Mouse (Mus musculus) liver, adult 2 months (tissue): ENCODE data around the gene Pkd1l3. TPM values are rescaled to one million over a fixed set of nuclear protein-coding genes. Genes with fewer than 3 reads are reported as not detected.

Source experiments
- DNase-seq: peaks from one replicate; pipeline ENCODE4 v3.0.0-alpha.2; 2011; ENCODE audit warnings: low read depth, low spot score; ENCODE audit errors: extremely low read depth
- H3K27ac ChIP-seq: fragments of 200-500 bp; replicated peaks from 2 replicates; pipeline ENCODE4 v1.5.1; 2012; ENCODE audit warnings: low read depth, mild to moderate bottlenecking, control low read depth, inconsistent platforms, low read length; ENCODE audit not compliant: insufficient read depth
- H3K27me3 ChIP-seq: fragments of 200-500 bp; 2 replicates; pipeline ENCODE4 v1.6.1; 2012; ENCODE audit warnings: mild to moderate bottlenecking, moderate library complexity, low read length, inconsistent platforms; ENCODE audit not compliant: control insufficient read depth, insufficient read depth
- H3K36me3 ChIP-seq: fragments of 200-500 bp; 2 replicates; pipeline ENCODE4 v1.6.1; 2012; ENCODE audit warnings: low read length, inconsistent platforms; ENCODE audit not compliant: control insufficient read depth, insufficient read depth
- H3K4me1 ChIP-seq: fragments of 200-500 bp; 2 replicates; pipeline ENCODE4 v1.6.1; 2011; ENCODE audit warnings: low read length; ENCODE audit not compliant: control insufficient read depth, insufficient read depth
- H3K4me3 ChIP-seq: fragments of 200-500 bp; 2 replicates; pipeline ENCODE4 v1.5.1; 2011; ENCODE audit warnings: low read depth, mild to moderate bottlenecking, control low read depth, low read length, moderate library complexity; ENCODE audit not compliant: insufficient read depth
- H3K79me2 ChIP-seq: fragments of 200-500 bp; 2 replicates; pipeline ENCODE4 v1.6.1; 2012; ENCODE audit warnings: inconsistent platforms, mild to moderate bottlenecking, low read length, moderate library complexity; ENCODE audit not compliant: control insufficient read depth, insufficient read depth
- H3K9ac ChIP-seq: fragments of 200-500 bp; 2 replicates; pipeline ENCODE4 v1.6.1; 2012; ENCODE audit warnings: low read depth, mild to moderate bottlenecking, control low read depth, inconsistent platforms, low read length
- CTCF ChIP-seq: fragments of 200-500 bp; IDR thresholded peaks from 2 replicates; pipeline ENCODE4 v1.5.1; 2011; ENCODE audit warnings: low read depth, low read length, control low read depth
- POLR2A ChIP-seq: fragments of 200-500 bp; IDR thresholded peaks from 2 replicates; pipeline ENCODE4 v1.6.1; 2011; ENCODE audit warnings: low read length, control low read depth; ENCODE audit not compliant: insufficient read depth; ENCODE audit errors: extremely low read depth
- WGBS: fragments of 180-500 bp; shearing (Covaris S2); methylation state at CpG from one replicate; pipeline ENCODE4 v1.1.7; 2018; 5-methylcytosine and 5-hydroxymethylcytosine counted together
- polyA plus RNA-seq: library from polyadenylated mRNA; depleted of rRNA; stranded (reverse); fragments of >200 nt; gene quantifications from 2 replicates; pipeline ENCODE4 v1.2.3, GENCODE M21; 2012
- total RNA-seq: library from RNA; depleted of rRNA; stranded (reverse); fragments of >200 nt; gene quantifications from 2 replicates; pipeline ENCODE4 v1.2.3, GENCODE M21; 2014

Gene Pkd1l3
- total and polyA plus RNA-seq, 2 experiments = not detected

GRCm38 (mm10) chr8:109578900-109579301, 35.4 kb upstream of the Pkd1l3 start, which contains the start of gene Hp:
Hp (minus strand) TSS chr8:109579172.
- TF ChIP-seq CTCF (no peak), POLR2A (peak; percentile 92)
- no peaks in the 10 kb centered on the region for H3K27me3 ChIP-seq
- peaks cover 24% of the 10 kb centered on the region; the same call in 1 of the 2 replicates for H3K36me3 ChIP-seq
- H3K9ac ChIP-seq = peak within 1 kb of the TSS; percentile 78
- peak; percentile 96 for DNase-seq
- WGBS = 10% methylated on average over 8 of the region's 8 CpGs
- peak within 1 kb of the TSS; percentile 86 for H3K27ac ChIP-seq
- H3K4me3 ChIP-seq = peak within 1 kb of the TSS; percentile 87
- peaks cover 17% of the 10 kb centered on the region for H3K4me1 ChIP-seq
- H3K79me2 ChIP-seq = peaks cover 9% of the 10 kb centered on the region; the same call in 1 of the 2 replicates

GRCm38 (mm10) chr8:109584293-109584692, 30.0 kb upstream of the Pkd1l3 start:
- DNase-seq = peak; percentile 98
- peak overlapping the region; percentile 64 for H3K9ac ChIP-seq
- H3K79me2 ChIP-seq = no peaks in the 10 kb centered on the region
- TF ChIP-seq CTCF (no peak), POLR2A (no peak)
- H3K4me3 ChIP-seq = peak overlapping the region; percentile 34
- H3K27ac ChIP-seq = peak overlapping the region; percentile 95
- WGBS = 24% methylated on average over 4 of the region's 4 CpGs
- H3K36me3 ChIP-seq = no peaks in the 10 kb centered on the region
- peaks cover 29% of the 10 kb centered on the region for H3K4me1 ChIP-seq
- H3K27me3 ChIP-seq = no peaks in the 10 kb centered on the region

DNA sequence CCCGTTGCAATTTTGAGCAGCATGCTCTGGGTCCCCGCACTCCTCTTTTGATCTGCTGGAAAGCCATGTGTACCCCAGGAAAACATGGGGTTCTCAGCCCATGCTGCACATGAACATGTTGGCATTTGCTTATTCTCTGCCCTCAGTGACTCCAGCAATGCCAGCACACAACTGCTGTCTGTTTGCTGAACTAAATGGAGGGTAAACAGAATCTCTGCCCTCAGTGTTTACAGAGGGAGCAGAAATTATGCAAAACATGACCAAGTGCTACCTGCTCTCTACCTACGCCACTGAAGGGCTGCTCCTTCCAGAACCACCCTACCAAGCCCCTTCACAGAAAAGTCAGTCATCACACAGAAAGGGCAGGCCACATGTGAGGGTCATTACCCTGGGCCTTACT, 29.5 kb upstream of the Pkd1l3 start:
- 29% methylated on average over 3 of the region's 3 CpGs for WGBS

DNA sequence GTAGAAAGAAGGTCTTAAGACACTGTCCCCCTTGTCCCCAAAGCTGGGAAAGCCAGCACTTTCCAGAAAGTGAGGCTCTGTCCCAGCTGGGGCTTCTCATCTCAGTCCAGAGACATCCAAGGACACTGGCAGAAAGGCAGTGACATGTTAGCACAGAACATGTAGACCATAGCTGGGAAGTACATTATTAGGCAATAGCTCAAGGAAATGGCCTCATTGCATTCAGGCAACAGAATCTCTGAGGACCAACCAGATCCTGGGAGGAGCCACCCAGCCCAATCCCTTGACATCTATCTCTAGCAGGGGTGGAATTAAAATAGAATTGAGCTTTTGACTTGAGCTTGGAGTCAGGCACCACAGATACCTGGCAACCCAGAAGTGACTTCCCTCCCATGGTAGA, 28.7 kb upstream of the Pkd1l3 start:
- peak overlapping the region; percentile 100 for H3K27ac ChIP-seq
- no peak overlapping the region for H3K4me3 ChIP-seq
- TF ChIP-seq CTCF (no peak), POLR2A (no peak)
- H3K27me3 ChIP-seq = no peaks in the 10 kb centered on the region
- H3K4me1 ChIP-seq = peaks cover 25% of the 10 kb centered on the region
- no peaks in the 10 kb centered on the region for H3K79me2 ChIP-seq
- H3K9ac ChIP-seq = peak overlapping the region; percentile 66
- no peaks in the 10 kb centered on the region for H3K36me3 ChIP-seq
- peak; percentile 84 for DNase-seq

More for the DNA sequence above, 29.5 kb upstream of the Pkd1l3 start:
- Histone ChIP-seq H3K79me2 (no peaks in the 10 kb centered on the region), H3K27ac (peak overlapping the region; percentile 100), H3K36me3 (no peaks in the 10 kb centered on the region), H3K4me1 (peaks cover 29% of the 10 kb centered on the region), H3K4me3 (no peak overlapping the region), H3K27me3 (no peaks in the 10 kb centered on the region), H3K9ac (peak overlapping the region; percentile 66)
- peak; percentile 98 for DNase-seq
- TF ChIP-seq CTCF (no peak), POLR2A (no peak)

- no peaks in the 10 kb centered on the region for H3K36me3 ChIP-seq
- TF ChIP-seq CTCF = 0 out of 2 replicates have a peak, but pooled peaks have one; percentile 8
- TF ChIP-seq POLR2A = no peak
- H3K4me1 ChIP-seq = peaks cover 25% of the 10 kb centered on the region
- no peaks in the 10 kb centered on the region for H3K27me3 ChIP-seq
- peak overlapping the region; percentile 49 for H3K27ac ChIP-seq
- H3K9ac ChIP-seq = no peak overlapping the region
- peak; percentile 92 for DNase-seq
- no peak overlapping the region for H3K4me3 ChIP-seq
- WGBS = 29% methylated on average over 7 of the region's 7 CpGs
- no peaks in the 10 kb centered on the region for H3K79me2 ChIP-seq
These were observed 27.3 kb upstream of the Pkd1l3 start for GRCm38 (mm10) chr8:109586972-109587504.

DNA sequence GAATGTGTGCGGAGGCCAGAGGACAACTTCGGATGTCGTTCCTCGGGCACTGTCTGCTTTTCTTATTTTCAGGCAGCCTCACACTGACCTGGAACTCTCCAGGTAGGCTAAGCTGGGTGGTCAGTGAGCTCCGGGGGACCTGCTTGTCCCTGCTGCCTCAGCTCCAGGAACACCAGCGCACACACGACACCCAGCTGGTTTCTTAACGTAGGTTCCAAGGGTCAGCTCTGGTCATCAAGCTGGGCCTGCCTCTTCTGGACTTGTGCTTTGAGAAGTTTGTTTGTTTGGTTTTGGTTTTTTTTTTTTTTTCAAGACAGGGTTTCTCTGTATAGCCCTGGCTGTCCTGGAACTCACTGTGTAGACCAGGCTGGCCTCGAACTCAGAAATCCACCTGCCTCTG, 23.4 kb upstream of the Pkd1l3 start:
- H3K4me3 ChIP-seq = no peak overlapping the region
- no peak overlapping the region for H3K9ac ChIP-seq
- peaks cover 9% of the 10 kb centered on the region for H3K4me1 ChIP-seq
- peak; percentile 58 for DNase-seq
- 62% methylated on average over 9 of the region's 9 CpGs for WGBS
- TF ChIP-seq CTCF = no peak
- no peak for TF ChIP-seq POLR2A
- H3K27me3 ChIP-seq = no peaks in the 10 kb centered on the region
- no peak overlapping the region for H3K27ac ChIP-seq
- H3K79me2 ChIP-seq = no peaks in the 10 kb centered on the region
- H3K36me3 ChIP-seq = no peaks in the 10 kb centered on the region
